Mouse (Mus musculus) cerebellum, adult 11 months (tissue): Measurements from ENCODE around the gene Grin2b.
"Not testable (repeated sequence)": the region's sequence is repeated elsewhere in the genome, so short reads cannot be mapped to it uniquely, and the experiment has no call there.

Source experiments
- DNase-seq: peaks from one replicate; pipeline ENCODE4 v3.0.0; 2022

The Grin2b gene

DNA sequence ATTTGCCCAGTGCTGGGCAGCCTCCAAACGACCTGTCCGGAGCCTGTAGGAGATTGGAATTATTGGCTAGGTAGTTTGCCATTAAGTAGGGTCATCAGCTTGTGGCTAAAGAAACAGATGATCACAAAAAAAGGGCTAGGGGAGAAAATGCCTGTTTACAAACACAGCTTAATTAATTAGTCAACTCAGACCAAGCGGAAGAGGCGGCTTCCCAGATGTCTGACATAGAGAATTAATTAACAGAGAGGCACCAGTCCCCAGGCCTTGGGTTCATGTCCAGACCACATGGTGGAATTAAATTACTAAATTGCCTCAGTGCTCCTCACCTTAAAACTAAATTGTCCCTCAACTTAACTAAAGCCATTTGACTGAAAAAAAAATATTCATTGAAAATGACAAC lies 376.4 kb downstream of the Grin2b start:
- DNase-seq: no peak

DNA sequence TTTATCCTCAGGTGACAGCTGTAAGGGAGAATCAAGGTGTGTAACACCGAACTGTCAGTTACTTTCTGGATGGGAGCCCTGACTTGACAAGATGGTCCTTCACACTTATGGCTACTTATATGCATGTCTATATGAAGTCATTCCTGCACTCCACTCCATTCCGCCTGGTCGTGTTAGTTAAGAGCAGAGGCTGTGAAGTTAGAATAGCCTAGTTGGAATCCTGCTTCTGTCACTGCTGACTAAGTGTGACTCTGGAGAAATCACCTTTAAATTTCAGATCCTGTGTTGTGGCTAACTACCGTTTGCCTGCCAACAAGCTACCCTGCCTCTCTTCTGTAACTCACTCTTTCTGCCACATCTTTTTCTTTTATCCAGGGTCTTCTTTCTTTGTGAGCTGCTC lies 381.9 kb downstream of the Grin2b start:
- no peak for DNase-seq

DNA sequence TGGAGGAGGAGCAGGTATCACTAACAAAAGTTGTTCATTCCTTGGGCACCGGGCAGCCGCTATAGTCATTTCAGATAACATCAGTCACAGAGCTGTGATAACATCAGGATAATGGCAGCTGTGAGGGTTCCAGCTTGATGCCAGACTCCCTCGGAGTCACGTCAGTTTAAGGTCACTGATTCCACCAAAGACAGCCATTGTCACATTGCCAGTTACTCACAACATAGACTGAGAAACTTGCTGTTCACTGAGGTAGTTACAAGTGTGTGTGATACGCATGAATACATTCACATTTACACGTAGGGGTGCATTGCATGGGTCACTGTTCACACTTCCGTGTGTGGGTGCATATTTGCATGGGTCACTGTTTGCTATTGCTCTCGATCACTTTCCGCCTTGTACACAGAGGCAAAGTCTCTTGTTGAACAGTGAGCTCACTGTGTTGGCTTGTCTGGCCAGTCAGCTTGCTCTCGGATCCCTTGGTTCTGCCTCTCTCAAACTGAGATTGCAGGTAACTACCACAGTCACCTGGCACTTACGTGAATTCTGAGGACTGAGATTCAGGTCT lies 383.6 kb downstream of the Grin2b start:
- DNase-seq: no peak

GRCm38 (mm10) chr6:135774670-135775069 lies 398.6 kb downstream of the Grin2b start:
- DNase-seq: no peak

DNA sequence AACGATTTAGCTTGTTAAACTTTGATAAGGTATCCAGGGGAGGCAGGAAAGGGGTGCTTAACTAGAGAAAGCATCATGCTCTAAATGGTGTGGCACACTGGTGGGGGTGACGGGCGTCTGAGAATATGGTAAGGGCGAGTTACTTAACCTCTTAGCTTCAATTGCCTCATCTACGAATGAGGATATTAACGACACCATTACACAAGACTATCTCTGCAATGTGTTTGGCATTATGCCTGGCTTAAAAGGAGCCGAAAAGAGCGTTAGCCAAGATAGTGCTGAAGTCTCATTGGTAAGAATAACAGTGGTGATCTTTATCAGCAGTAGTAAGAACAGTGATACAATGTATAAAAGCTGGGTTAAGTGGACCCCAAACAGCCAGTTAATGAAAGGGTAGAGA lies 405.7 kb downstream of the Grin2b start:
- no peak for DNase-seq

DNA sequence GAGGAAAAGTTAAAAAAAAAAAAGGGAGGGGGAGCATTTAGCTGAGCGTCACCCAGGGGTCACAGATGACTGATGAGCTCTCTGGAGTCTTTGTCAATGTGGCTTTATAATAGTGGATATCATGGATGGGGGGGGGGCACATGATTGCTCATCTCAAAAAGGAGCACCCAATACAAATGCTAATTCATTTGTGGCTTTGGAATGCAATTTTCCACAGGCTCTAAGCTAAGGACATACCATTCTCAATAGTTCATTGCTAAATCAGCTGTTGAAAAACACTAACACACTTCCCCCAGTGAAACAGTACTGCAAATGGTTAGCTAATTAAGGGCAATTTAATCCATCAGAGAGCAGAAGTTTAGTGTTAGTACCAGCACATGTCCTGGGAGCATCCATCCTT lies 414.6 kb downstream of the Grin2b start:
- DNase-seq: no peak

GRCm38 (mm10) chr6:135756075-135756474 lies 417.2 kb downstream of the Grin2b start:
- DNase-seq: no peak

GRCm38 (mm10) chr6:135748412-135749076 lies 424.8 kb downstream of the Grin2b start:
- no peak for DNase-seq

GRCm38 (mm10) chr6:135745606-135746005 lies 427.7 kb downstream of the Grin2b start:
- no peak for DNase-seq

GRCm38 (mm10) chr6:135734227-135734732 lies 439.0 kb downstream of the Grin2b start:
- DNase-seq: no peak

DNA sequence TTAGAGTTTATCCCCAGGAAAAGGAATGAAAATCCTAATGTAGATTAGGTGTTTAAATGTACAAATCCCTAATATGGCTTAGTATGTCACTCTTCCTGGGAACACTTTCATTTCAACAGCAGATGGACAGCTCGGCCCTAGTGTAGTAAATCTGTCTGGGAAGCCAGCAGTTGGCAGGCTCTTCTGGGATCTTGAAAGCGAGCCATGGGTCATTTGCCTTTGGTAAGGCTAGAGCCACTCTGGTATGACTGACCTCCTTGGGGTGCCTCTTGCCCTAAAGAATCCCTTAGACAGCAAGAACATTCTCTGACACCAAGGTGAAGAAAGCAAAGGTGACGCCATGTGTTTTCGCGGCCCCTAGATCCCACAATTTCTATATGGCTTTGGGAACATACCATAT lies 446.2 kb downstream of the Grin2b start:
- DNase-seq: peak; percentile 16

- DNase-seq: no peak
Measured at GRCm38 (mm10) chr6:135721706-135722105, 451.6 kb downstream of the Grin2b start.

DNA sequence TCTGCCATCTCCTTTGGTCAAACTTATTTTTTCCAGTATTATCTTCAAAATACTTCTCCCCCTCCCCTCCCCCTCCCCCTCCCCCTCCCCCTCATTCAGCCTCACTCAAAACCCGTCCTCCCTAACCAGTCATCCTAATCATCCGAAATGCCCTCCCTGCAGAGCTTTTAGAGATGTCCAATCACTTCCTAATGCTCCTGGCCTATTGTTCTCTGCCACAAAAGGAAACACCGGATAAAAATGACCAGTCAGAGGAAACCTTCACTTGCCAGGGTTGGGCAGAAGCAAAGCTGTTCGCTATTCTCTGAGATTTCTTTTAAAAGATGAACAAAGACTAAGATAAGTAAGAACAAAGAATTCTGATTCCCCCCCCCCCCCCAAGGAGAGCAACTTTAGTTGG lies 458.4 kb downstream of the Grin2b start:
- DNase-seq: no peak

DNA sequence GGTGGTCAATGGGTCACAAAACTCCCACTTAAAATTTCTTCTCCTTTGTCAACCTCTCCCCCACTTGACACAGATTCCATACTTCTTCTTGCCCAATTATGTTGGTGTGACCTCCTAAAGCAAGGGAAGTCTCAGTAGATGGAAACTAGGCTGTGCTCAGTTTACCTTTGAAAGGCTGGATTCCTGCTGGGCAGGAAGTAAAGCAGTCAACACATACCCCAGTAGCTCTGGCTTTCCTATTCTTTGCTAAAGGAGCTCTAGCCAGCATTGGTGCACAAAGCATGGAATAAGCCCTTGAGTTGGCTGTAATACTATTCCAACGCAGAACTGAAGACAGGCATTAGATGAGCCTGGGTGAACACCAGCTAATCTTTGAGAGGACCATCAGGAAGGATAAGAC lies 459.1 kb downstream of the Grin2b start:
- no peak for DNase-seq

GRCm38 (mm10) chr6:135713716-135714115 lies 459.6 kb downstream of the Grin2b start:
- DNase-seq: no peak

- DNase-seq: not testable (repeated sequence)
Measured at GRCm38 (mm10) chr6:135706850-135707522, 466.3 kb downstream of the Grin2b start.

DNA sequence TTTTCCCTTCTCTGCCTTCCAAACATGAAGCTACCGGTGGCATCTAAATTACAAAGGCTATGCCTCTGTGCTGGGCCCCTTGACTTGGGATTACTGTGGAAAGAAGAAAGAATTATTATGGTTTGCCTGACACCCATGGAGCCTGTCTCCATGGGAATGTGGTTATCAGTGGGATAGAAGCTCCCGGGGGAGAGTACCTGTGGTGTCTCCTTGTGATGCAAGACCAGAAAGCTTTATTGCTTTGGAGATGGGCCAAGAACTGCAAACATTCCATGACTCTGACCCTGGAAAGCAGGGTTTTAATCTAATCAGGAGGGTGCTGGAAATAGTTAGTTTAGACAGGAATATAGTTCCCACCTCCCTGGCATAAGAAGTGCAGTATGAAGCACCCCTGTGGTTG lies 469.7 kb downstream of the Grin2b start:
- DNase-seq: no peak

DNA sequence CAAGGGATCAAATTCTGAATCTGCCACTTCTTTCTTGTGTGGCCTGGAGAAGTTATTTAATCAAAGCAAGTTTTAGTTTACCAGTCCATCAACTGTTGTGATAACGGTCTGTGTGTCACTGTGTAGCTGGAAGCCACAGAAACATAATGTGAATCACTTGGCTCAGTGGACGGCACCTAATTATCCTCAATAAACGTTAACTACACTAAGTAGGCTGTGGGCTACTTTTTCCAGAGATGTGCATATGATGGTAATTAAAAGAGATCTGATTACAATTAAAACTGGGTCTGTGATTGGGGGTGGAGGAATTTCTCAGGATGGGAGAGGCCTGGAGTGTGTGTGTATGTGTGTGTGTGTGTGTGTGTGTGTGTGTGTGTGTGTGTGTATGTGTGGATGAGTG lies 471.9 kb downstream of the Grin2b start:
- DNase-seq: no peak

DNA sequence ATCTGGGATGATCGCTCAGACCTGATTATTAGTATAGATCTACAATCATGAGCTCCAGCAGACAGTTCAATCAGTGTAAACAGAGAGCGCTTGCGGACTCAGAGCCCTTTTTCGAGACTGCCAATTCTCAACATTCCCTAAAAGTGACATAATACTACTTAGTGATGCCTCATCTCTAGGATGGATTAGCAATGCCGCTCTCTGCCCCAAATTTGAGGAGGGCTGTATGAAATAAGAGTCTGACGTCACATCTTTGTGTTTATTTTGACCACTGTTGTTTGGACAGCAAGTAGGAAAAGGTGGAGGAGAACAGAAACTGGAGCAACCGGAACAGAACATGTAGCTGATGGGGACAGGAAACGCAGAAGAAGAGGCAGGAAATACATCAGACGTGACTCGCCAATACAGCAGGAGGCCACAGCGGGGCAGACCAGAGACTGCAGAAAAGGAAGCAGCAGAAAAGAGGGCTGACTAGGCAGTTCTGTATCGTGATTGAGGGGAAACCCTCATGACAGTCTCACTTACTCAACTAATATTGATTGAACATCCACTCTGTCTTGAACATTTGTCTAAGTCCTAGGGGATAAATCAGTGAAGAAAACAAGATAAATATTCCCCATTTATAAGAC lies 472.5 kb downstream of the Grin2b start:
- DNase-seq: no peak

GRCm38 (mm10) chr6:135692533-135692932 lies 480.8 kb downstream of the Grin2b start:
- DNase-seq: no peak

GRCm38 (mm10) chr6:135691561-135691960 lies 481.8 kb downstream of the Grin2b start:
- no peak for DNase-seq

GRCm38 (mm10) chr6:135687926-135688325 lies 485.4 kb downstream of the Grin2b start:
- DNase-seq: no peak

DNA sequence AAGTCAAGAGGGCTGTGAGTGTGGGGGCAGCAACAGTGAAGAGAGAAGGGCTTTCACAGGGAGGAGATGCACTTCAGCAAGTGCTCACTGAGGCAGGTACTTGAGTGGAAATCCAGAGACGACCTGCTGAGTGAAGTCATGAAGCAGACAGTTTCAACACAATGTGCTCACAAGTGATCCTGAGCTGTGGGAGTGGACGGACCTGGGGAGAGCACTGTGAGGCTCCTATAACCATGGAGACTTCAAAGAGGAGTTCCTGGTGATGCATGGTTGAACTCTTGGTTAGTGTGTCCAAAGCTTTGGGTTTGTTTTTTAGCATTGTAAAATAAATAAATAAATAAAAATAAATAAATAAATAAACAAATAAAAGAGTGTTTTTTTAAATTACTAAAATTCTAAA lies 489.1 kb downstream of the Grin2b start:
- DNase-seq: no peak

DNA sequence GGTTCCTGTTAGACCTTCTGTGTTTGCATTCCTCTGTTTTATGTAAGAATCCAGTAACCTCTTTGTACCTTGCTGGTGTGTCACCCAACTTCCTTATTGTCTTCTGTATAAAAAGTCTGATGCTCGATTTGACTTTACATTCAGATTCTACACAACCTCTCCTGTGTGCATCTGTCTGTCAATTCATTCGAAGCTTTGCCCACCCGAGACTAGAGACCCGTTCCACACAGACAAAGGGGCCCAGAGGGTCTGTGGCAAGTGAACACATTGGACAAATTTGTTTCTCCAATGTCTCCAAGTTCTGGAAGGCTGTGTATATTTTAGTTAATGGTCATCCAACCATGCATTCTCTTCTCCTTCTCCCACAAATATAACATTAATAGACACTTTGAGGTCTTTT lies 491.9 kb downstream of the Grin2b start:
- not testable (repeated sequence) for DNase-seq
